Mouse (Mus musculus): ENCODE measurements around the gene Ankrd9.

GRCm38 (mm10) chr12:110952628-110953385, 26.0 kb downstream of the Ankrd9 start:
- TF ChIP-seq TAL1 (IDR thresholded peaks at IDR 0.05; ENCODE audit: low read length) = no peak
- no peak for TF ChIP-seq GATA1 (IDR thresholded peaks at IDR 0.05; ENCODE audit: low read length)

Data from erythroblast, embryonic 14.5 days (primary cell).